Mouse (Mus musculus) kidney, adult 2 months (tissue): ENCODE data around the gene Mmd2. TPM values are rescaled to one million over a fixed set of nuclear protein-coding genes. Genes with fewer than 3 reads are reported as not detected.

Experiments used
- DNase-seq: peaks from one replicate; pipeline ENCODE4 v3.0.0; 2021
- H3K27ac ChIP-seq: fragments of 200-500 bp; 2 replicates; pipeline ENCODE4 v1.5.1; 2012; ENCODE audit warnings: low read depth, low read length, control low read depth, inconsistent platforms; ENCODE audit not compliant: insufficient read depth
- H3K27me3 ChIP-seq: fragments of 200-500 bp; replicated peaks from 2 replicates; pipeline ENCODE4 v1.6.1; 2012; ENCODE audit warnings: mild to moderate bottlenecking, moderate library complexity, low read length, inconsistent platforms; ENCODE audit not compliant: control insufficient read depth, insufficient read depth
- H3K36me3 ChIP-seq: fragments of 200-500 bp; 2 replicates; pipeline ENCODE4 v1.6.1; 2012; ENCODE audit warnings: mild to moderate bottlenecking, moderate library complexity, low read length, inconsistent platforms; ENCODE audit not compliant: control insufficient read depth, insufficient read depth
- H3K4me1 ChIP-seq: fragments of 200-500 bp; 2 replicates; pipeline ENCODE4 v1.6.1; 2011; ENCODE audit warnings: low read length; ENCODE audit not compliant: control insufficient read depth, insufficient read depth
- H3K4me3 ChIP-seq: fragments of 200-500 bp; 2 replicates; pipeline ENCODE4 v1.5.1; 2011; ENCODE audit warnings: mild to moderate bottlenecking, low read depth, low read length, control low read depth; ENCODE audit not compliant: insufficient read depth
- CTCF ChIP-seq: fragments of 200-500 bp; conservative IDR thresholded peaks from 2 replicates; pipeline ENCODE4 v1.5.1; 2011; ENCODE audit warnings: low read depth, mild to moderate bottlenecking, control low read depth, low read length, moderate library complexity, mixed read lengths; ENCODE audit not compliant: insufficient read depth, insufficient read length
- POLR2A ChIP-seq: fragments of 200-500 bp; IDR thresholded peaks from one replicate; pipeline ENCODE4 v1.6.1; 2011; ENCODE audit warnings: low read depth, low read length, control low read depth
- WGBS: fragments of 180-500 bp; shearing (Covaris S2); methylation state at CpG from one replicate; pipeline ENCODE4 v1.1.7; 2018; 5-methylcytosine and 5-hydroxymethylcytosine counted together
- polyA plus RNA-seq: library from polyadenylated mRNA; depleted of rRNA; stranded (reverse); fragments of >200 nt; gene quantifications from 2 replicates; pipeline ENCODE4 v1.2.3, GENCODE M21; 2012

The Mmd2 gene
- polyA plus RNA-seq, 1 experiment, result 1.8 TPM

DNA sequence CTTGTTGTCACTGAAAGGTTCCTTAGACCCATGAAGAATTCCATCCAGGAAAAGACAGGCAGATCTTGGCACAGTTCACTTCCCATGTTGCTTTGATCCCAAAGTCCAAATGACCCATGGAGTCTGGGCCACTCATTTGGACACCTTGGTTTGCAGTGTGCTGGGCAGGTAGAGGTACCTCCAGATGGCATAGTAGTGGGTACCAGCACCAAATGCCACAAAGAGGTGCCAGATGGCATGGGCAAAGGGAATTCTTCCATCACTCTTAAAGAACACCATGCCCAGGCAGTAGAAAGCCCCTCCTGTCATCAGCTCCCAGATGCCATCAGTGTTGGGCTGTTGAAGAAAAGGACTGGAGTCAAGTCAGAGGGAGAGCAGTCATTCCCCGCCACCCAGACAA lies 44.0 kb downstream of the Mmd2 start:
- no peak for DNase-seq
- Histone ChIP-seq H3K27ac (no peak overlapping the region), H3K4me1 (no peaks in the 10 kb centered on the region), H3K36me3 (no peaks in the 10 kb centered on the region), H3K27me3 (no peaks in the 10 kb centered on the region), H3K4me3 (no peak overlapping the region)
- 84% methylated on average over 1 of the region's 1 CpGs for WGBS
- TF ChIP-seq CTCF (no peak), POLR2A (no peak)

DNA sequence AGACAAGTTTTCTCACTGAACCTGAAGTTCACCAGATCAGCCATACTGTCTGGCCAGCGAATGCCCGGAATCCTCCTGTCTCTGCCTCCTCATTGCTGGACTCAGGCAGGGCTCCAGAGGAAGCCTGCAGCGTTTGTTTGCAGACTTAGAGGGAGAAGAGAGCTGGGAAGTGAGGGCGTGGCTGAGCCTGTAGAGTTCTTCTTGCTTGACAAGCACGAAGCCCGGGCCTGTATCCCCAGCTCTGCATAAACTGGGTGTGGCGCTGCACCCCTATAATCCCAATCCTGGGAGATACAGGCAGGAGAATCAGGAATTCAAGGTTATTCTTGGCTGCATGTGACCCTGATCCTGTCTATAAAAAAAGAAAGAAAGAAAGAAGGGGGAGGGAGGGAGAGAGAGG lies 48.3 kb downstream of the Mmd2 start:
- no peak overlapping the region for H3K4me3 ChIP-seq
- no peak for TF ChIP-seq POLR2A
- no peak for TF ChIP-seq CTCF
- H3K27ac ChIP-seq, result no peak overlapping the region
- no peaks in the 10 kb centered on the region for H3K27me3 ChIP-seq
- WGBS, result 61% methylated on average over 7 of the region's 7 CpGs
- no peak for DNase-seq
- H3K36me3 ChIP-seq, result no peaks in the 10 kb centered on the region
- no peaks in the 10 kb centered on the region for H3K4me1 ChIP-seq

DNA sequence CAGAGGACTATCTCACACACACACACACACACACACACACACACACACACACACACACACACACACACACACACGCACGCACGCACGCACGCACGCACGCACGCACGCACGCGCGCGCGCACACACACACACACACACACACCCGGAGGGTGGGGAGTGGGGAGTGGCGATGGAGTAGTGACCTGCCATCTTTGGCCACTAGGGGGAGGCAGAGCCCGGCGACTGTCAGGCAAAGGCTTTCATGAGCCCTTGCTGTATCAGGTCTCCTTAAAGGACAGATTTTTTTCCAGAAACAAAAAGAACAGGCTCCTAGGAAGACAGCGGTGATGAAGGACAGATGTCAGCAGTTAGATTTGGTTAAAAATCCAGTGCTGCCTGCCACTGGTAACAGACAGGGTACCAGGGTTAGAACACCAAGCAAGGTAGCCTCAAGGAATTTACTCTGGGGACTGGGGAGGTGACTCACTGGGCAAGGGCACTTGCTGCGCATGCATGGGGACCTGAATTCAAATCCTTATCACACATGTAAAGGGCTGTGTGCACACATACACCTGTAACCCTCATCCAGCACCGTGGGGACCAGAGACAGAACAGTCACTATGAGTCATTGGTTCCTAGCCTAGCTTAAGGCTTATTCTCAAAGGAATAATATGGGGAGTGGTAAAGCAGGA lies 51.1 kb downstream of the Mmd2 start:
- TF ChIP-seq CTCF (peak; percentile 77), POLR2A (no peak)
- Histone ChIP-seq H3K36me3 (no peaks in the 10 kb centered on the region), H3K4me1 (no peaks in the 10 kb centered on the region), H3K27me3 (no peaks in the 10 kb centered on the region), H3K4me3 (no peak overlapping the region), H3K27ac (no peak overlapping the region)
- WGBS, result 35% methylated on average over 12 of the region's 21 CpGs
- DNase-seq, result peak; percentile 60

DNA sequence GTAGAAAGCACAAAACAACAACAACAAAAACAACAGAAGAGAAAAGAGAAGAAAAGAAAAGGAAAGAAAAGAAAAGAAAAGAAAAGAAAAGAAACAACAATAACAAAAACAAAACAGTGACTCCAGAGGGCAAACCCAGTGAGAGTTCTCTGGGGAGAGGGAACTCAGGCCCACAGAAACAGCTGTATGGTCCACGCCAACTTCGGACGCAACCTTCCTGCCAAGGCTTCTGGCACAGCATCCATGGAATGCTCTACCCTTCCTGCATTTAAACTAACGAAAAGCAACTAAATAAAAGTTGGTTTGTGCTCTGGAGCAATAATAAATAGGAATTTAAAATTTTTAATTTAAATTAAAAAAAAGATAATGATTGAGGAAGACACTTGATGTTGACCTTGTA lies 51.9 kb downstream of the Mmd2 start:
- TF ChIP-seq CTCF (no peak), POLR2A (no peak)
- 94% methylated on average over 4 of the region's 4 CpGs for WGBS
- H3K27me3 ChIP-seq, result no peaks in the 10 kb centered on the region
- no peak overlapping the region for H3K27ac ChIP-seq
- H3K4me3 ChIP-seq, result no peak overlapping the region
- no peak for DNase-seq
- H3K4me1 ChIP-seq, result no peaks in the 10 kb centered on the region
- H3K36me3 ChIP-seq, result no peaks in the 10 kb centered on the region

DNA sequence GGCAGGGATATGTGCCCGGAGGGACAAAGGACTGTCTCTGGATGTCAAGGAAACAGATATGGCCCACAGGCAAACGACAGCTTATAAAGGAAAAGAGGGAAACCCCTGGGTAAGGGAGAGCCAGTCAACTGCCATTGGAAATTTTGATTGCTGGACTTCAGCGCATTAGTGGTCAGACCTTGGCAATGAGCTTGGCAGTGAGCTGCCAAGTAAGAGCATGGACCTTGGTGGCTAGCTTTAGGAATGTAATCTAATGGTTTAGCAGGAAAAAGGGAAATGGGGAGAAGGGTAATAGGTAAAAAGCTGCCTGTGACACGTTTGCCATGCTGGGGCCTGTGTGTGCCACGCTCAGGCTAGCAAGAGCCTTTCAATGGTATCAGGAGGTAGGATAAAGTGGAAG lies 52.7 kb downstream of the Mmd2 start:
- Histone ChIP-seq H3K4me1 (no peaks in the 10 kb centered on the region), H3K27me3 (no peaks in the 10 kb centered on the region), H3K27ac (no peak overlapping the region), H3K4me3 (no peak overlapping the region), H3K36me3 (no peaks in the 10 kb centered on the region)
- 77% methylated on average over 5 of the region's 5 CpGs for WGBS
- DNase-seq, result no peak
- TF ChIP-seq POLR2A (no peak), CTCF (no peak)

DNA sequence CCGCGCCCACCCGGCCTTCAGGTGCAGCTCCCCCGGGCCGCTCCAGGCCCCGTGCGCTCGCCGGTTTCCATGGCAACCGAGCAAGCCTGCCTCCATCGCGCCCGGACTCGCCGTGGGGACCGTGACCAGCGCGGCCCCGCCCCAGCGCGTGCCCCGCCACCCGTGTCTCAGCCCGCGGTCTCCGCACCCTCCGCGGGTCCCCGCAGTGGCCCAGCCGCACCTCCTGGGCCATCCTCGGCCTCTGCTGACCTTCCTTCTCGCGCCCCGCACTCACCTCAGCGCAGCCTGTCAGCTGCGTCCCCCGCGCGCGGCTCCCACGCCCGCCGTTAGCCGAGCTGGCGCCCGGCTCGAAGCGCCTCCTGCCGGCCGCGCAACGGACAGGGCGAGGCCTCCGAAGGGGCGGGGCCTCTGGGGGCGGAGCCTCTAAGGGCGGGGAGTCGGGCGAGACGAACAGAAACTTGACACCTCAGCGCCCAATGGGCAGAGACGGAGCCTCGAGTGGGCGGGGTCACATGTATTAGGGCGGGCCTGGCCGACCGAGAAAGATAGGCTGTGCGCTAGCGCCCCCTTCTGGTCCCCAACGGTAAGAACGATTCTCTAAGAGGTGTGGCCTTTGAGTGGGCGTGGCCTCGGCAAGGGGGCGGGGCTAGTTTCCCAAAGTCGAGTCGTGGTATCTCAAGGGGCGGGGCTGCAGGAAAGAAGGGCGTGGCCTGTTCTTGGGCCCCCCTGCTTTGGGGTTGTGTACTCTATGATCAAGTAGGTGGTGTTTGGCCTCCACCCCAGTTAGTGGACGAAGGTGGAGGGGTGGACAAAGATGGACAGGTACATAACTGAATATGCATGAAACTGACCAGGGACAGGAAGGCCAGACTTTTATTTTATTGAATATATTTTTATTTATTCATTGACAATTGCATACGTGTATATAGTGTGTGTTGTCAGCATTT lies 57.6 kb downstream of the Mmd2 start, which contains the start of gene Radil:
TSS of gene Radil (minus strand) at position 393 of the 947 bp plus-strand sequence.
- DNase-seq, result peak; percentile 89
- Histone ChIP-seq H3K4me3 (peak within 1 kb of the TSS; percentile 42), H3K36me3 (no peaks in the 10 kb centered on the region), H3K27ac (no peak within 1 kb of the TSS), H3K27me3 (no peaks in the 10 kb centered on the region), H3K4me1 (no peaks in the 10 kb centered on the region)
- WGBS, result 3% methylated on average over 80 of the region's 80 CpGs
- TF ChIP-seq CTCF (peak; percentile 54), POLR2A (no peak)
